Comparison of ENCODE assay signal across 9 mouse cellular contexts in genomic region chr4:128613326-128613725, GRCm38 (mm10). TPM values are rescaled to one million over a fixed set of nuclear protein-coding genes. Genes with fewer than 3 reads are reported as not detected.
DNase-seq lines count a peak whose midpoint lies in the region; ATAC-seq and TF ChIP-seq lines count a peak whose summit lies in the region.
"Had no signal": no experiment of that assay in that cellular context is flagged by ENCODE, and none has a peak within 500 bp of the region (broad histone marks: within the 10 kb centered on the region; RNA-seq: fewer than 3 reads in every experiment).

No protein-coding gene starts in this region.

- no peak overlapping the region for H3K9ac ChIP-seq in intestine, embryonic 14.5 days (ENCODE audit: low read length)
- H3K9ac ChIP-seq in intestine, embryonic 15.5 days: no peak overlapping the region
- H3K9ac ChIP-seq in ES-E14 (ENCODE audit: insufficient read depth, low read depth, low read length, poor library complexity, severe bottlenecking): no peak overlapping the region
- H3K9ac ChIP-seq: limb, embryonic 15.5 days had no signal

- H3K27ac ChIP-seq in intestine, embryonic 14.5 days (ENCODE audit: low read depth): no peak overlapping the region
- H3K27ac ChIP-seq in intestine, embryonic 15.5 days: no peak overlapping the region
- no peak overlapping the region for H3K27ac ChIP-seq in ES-E14 (ENCODE audit: insufficient read depth, low read depth, low read length, poor library complexity, severe bottlenecking)
- H3K27ac ChIP-seq: limb, embryonic 15.5 days had no signal

- H3K27me3 ChIP-seq in intestine, embryonic 14.5 days (replicated peaks; ENCODE audit: control insufficient read depth, insufficient read depth, low read length): no peaks in the 10 kb centered on the region
- H3K27me3 ChIP-seq in intestine, embryonic 15.5 days (replicated peaks): no peaks in the 10 kb centered on the region

- no peaks in the 10 kb centered on the region for H3K9me3 ChIP-seq in intestine, embryonic 14.5 days (ENCODE audit: control insufficient read depth, low read length)
- H3K9me3 ChIP-seq in intestine, embryonic 15.5 days: no peaks in the 10 kb centered on the region
- no peaks in the 10 kb centered on the region for H3K9me3 ChIP-seq in ES-E14 (ENCODE audit: control insufficient read depth, insufficient read depth, low read depth, low read length)
- H3K9me3 ChIP-seq: limb, embryonic 15.5 days had no signal

- WGBS in intestine, embryonic 14.5 days: 20% methylated on average over 8 of the region's 8 CpGs
- WGBS in intestine, embryonic 15.5 days: 22% methylated on average over 8 of the region's 8 CpGs

- no peak overlapping the region for H3K4me2 ChIP-seq in intestine, embryonic 14.5 days (ENCODE audit: low read length)
- H3K4me2 ChIP-seq in intestine, embryonic 15.5 days (replicated peaks): no peak overlapping the region
- H3K4me2 ChIP-seq: limb, embryonic 15.5 days had no signal

- no peak overlapping the region for H3K4me3 ChIP-seq in intestine, embryonic 14.5 days (ENCODE audit: low read depth, low read length)
- no peak overlapping the region for H3K4me3 ChIP-seq in intestine, embryonic 15.5 days (replicated peaks)
- H3K4me3 ChIP-seq in ES-E14 (ENCODE audit: insufficient read depth in 1 of 2, low read depth in 1 of 2, low read length in 2 of 2, poor library complexity in 1 of 2, severe bottlenecking in 1 of 2): no peak overlapping the region
- H3K4me3 ChIP-seq: limb, embryonic 15.5 days had no signal

- in situ Hi-C loops in ES-E14 (cut with MboI; ENCODE audit: low sequenced_read_pairs in 2 of 2, unreplicated experiment in 2 of 2): no loop called here

- peak; percentile 77 for DNase-seq in intestine, embryonic 14.5 days (ENCODE audit: low spot score)
- peak; percentile 50 for DNase-seq in ES-E14 (ENCODE audit: low read depth, low spot score)
- peak; percentile 66 for DNase-seq in c-Kit-positive CD71-positive TER-119-positive erythroid progenitor cells, embryonic 14.5 days (ENCODE audit: low spot score)
- DNase-seq in heart, postnatal 4 days: peak; percentile 46
- DNase-seq in lung, postnatal 10 days: peak; percentile 59
- DNase-seq in thymus, postnatal 14 days: peak; percentile 57
- no peak for DNase-seq in urinary bladder, adult 2 months (ENCODE audit: low spot score)

- no peak for ATAC-seq in intestine, embryonic 14.5 days (replicated peaks; ENCODE audit: low FRiP score, low TSS enrichment, low read depth)
- ATAC-seq in intestine, embryonic 15.5 days: no peak

- H3K4me1 ChIP-seq in intestine, embryonic 14.5 days (replicated peaks; ENCODE audit: control insufficient read depth, insufficient read depth, low read length): peaks cover 21% of the 10 kb centered on the region
- H3K4me1 ChIP-seq in intestine, embryonic 15.5 days (replicated peaks): peaks cover 11% of the 10 kb centered on the region
- H3K4me1 ChIP-seq in ES-E14 (ENCODE audit: control insufficient read depth in 2 of 2, insufficient read depth in 2 of 2, low read length in 2 of 2, poor library complexity in 1 of 2): peaks cover 0 to 2% of the 10 kb centered on the region in 2 experiments; a peak in 1 of 4 replicates

- no peaks in the 10 kb centered on the region for H3K36me3 ChIP-seq in intestine, embryonic 14.5 days (ENCODE audit: control insufficient read depth, insufficient read depth, low read length)
- H3K36me3 ChIP-seq in intestine, embryonic 15.5 days: 0 out of 2 replicates have a peak, but pooled peaks cover under 1% of the 10 kb centered on the region
- no peaks in the 10 kb centered on the region; the same call in 1 of the 2 replicates for H3K36me3 ChIP-seq in ES-E14 (ENCODE audit: control insufficient read depth, insufficient read depth, low read length, poor library complexity, severe bottlenecking)
- H3K36me3 ChIP-seq: limb, embryonic 15.5 days had no signal

TF ChIP-seq in ES-E14, 5 proteins besides CTCF, POLR2A, EP300 and RAD21:
- TF ChIP-seq ZC3H11A (IDR thresholded peaks at IDR 0.05; ENCODE audit: borderline replicate concordance, low read depth, low read length): no peak
- no peak for TF ChIP-seq ZNF384 (IDR thresholded peaks at IDR 0.05; ENCODE audit: low read depth, low read length)
- TF ChIP-seq MAFK (IDR thresholded peaks at IDR 0.05; ENCODE audit: insufficient read depth, low read depth, low read length): no peak
- no peak for TF ChIP-seq CHD2 (IDR thresholded peaks at IDR 0.05; ENCODE audit: low read depth, low read length)
- TF ChIP-seq HCFC1 (IDR thresholded peaks at IDR 0.05; ENCODE audit: borderline replicate concordance, insufficient read depth, low read length): no peak

RNA-seq across cellular contexts. Expression of gene Zscan20, which starts 3.4 kb away (rescaled TPM):
- 3.2 and 3.3 TPM in 2 replicates for polyA plus RNA-seq in intestine, embryonic 14.5 days (2014; fragmentation: Nextera tagmentation; extraction: Ambion mirVana)
- 2.5 and 3.5 TPM in 2 replicates for polyA plus RNA-seq in intestine, embryonic 15.5 days (2015; fragmentation: Nextera tagmentation; extraction: Ambion mirVana)
- 9.0 and 14.2 TPM in 2 replicates for total RNA-seq in ES-E14 (2012; rRNA removed)
- total RNA-seq in heart, postnatal 4 days (2021): 1 to 10 TPM; 3.7 to 4.1 TPM
- polyA plus RNA-seq in urinary bladder, adult 2 months (2012; rRNA removed): 2.1 and 3.4 TPM in 2 replicates

RNA-seq across cellular contexts. Expression of gene Tlr12, which starts 5.1 kb away (rescaled TPM):
- polyA plus RNA-seq in intestine, embryonic 14.5 days (2014; fragmentation: Nextera tagmentation; extraction: Ambion mirVana): 0.65 and 1.2 TPM in 2 replicates
- 2.2 and 2.4 TPM in 2 replicates for polyA plus RNA-seq in intestine, embryonic 15.5 days (2015; fragmentation: Nextera tagmentation; extraction: Ambion mirVana)
- not detected in 2 replicates for total RNA-seq in ES-E14 (2012; rRNA removed)
- total RNA-seq in heart, postnatal 4 days (2021): under 1 TPM; 0.19 to 0.29 TPM
- 5.0 and 6.9 TPM in 2 replicates for polyA plus RNA-seq in urinary bladder, adult 2 months (2012; rRNA removed)

RNA-seq across cellular contexts. Expression of gene Phc2, which starts 41.2 kb away (rescaled TPM):
- polyA plus RNA-seq in intestine, embryonic 14.5 days (2014; fragmentation: Nextera tagmentation; extraction: Ambion mirVana): 22.4 and 27.1 TPM in 2 replicates
- 39.2 and 42.3 TPM in 2 replicates for polyA plus RNA-seq in intestine, embryonic 15.5 days (2015; fragmentation: Nextera tagmentation; extraction: Ambion mirVana)
- total RNA-seq in ES-E14 (2012; rRNA removed): 18.0 and 29.8 TPM in 2 replicates
- 10 to 100 TPM; 69.1 to 72.5 TPM for total RNA-seq in heart, postnatal 4 days (2021)
- 68.5 and 77.5 TPM in 2 replicates for polyA plus RNA-seq in urinary bladder, adult 2 months (2012; rRNA removed)
